Mouse (Mus musculus): ENCODE measurements at regions not wholly inside any gene's neighbourhood (a gene's known extent, or its start where the extent isn't known, plus 50 kb on each side); places are given as distances from the start of the nearest gene placed in this dataset.

DNA sequence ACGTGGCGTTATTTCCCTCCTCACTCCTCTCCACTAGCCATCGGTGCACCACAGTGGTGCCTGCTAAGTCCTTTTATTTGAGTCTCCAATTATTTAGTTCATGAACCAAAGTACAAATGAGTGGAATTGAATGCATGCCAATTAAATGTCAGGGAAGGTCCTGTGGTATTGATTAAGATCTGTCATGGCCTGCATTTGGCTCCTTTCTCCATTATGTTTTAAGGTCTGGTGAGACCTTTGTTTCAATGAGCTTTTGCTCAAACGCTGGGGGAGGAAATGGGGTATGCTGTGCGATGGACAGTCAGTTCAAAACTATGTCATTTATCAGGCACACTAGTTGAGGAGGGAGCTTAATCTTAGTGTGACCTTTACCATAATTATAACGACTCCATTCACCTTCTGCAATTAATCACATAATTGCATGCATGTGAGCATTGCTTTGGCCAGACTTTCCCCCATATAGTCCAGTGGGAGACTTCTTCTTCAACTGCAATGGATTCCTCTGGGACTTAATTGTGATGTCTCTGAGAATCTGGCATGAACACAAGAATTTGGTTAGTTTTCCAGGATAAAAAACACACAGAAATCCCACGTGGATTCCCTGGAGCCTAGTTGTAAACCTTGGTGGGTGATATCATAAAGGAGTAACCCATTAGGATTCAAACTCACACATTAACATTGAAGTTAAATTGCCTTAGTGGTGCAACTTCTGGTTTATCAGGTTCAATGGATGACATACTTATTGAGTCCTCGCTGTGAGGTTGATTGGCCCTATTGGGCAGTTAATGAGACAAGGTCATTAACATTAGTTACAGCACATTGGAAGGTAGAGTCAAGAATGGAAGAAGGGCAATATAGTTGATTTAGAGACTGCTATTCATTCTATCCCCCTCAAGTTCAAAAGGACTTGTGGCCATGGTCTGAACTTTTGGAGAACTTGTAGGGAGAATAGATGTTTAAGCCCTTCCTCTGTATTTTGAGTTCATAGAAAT, 130.7 kb upstream of the Tars start:
- H3K27ac ChIP-seq (ENCODE audit: low read depth, low read length), result no peak overlapping the region
- no peak for ATAC-seq
- 26% methylated on average over 8 of the region's 8 CpGs for WGBS
- H3K27me3 ChIP-seq (replicated peaks; ENCODE audit: control insufficient read depth, insufficient read depth, low read length), result no peaks in the 10 kb centered on the region
- H3K36me3 ChIP-seq (ENCODE audit: control insufficient read depth, insufficient read depth, low read length), result no peaks in the 10 kb centered on the region
- no peaks in the 10 kb centered on the region for H3K4me1 ChIP-seq (ENCODE audit: control insufficient read depth, insufficient read depth, low read depth, low read length)
- no peaks in the 10 kb centered on the region for H3K9me3 ChIP-seq (ENCODE audit: control insufficient read depth, low read length)
- H3K9ac ChIP-seq (ENCODE audit: low read depth, low read length), result no peak overlapping the region
- H3K4me3 ChIP-seq (ENCODE audit: low read length), result no peak overlapping the region
- no peak overlapping the region for H3K4me2 ChIP-seq (ENCODE audit: low read length)

DNA sequence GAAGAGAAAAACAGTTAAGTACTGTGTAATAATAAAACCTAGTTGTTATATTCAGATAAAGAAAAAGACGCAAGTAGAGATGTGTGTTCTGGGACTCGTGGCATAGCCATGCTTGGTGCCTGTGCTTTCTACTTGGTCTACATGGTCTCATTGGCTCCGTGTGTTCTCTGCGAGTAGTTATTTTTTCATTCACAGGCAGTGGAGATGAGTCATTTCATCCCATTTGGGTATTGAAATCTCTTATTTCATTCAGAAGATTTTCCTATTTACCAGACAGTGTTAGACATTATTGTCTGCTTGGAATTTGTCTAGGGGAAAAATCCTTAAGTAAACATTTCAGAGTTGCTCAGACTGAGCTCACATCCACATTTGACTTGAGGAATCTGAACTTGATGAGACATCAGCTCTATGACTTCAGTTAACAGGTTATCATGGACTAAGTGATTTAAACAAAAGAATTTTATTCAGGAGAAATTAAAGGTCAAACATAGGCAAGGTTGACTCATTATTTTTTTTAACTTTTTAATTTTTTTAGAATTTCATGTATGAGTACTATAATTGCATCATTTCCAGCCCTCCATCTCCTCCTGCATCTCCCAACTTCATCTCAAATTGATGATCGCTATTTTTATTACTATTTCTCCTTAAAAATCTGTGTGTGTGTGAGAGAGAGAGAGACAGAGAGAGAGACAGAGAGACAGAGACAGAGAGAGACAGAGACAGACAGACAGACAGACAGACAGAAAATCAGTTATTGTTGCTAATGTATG, 125.1 kb upstream of the Tars start:
- 85% methylated on average over 5 of the region's 5 CpGs for WGBS
- ATAC-seq, result no peak
- H3K27ac ChIP-seq (ENCODE audit: low read depth, low read length), result no peak overlapping the region
- H3K9ac ChIP-seq (ENCODE audit: low read depth, low read length), result no peak overlapping the region
- no peaks in the 10 kb centered on the region for H3K4me1 ChIP-seq (ENCODE audit: control insufficient read depth, insufficient read depth, low read depth, low read length)
- H3K4me3 ChIP-seq (ENCODE audit: low read length), result no peak overlapping the region
- H3K27me3 ChIP-seq (replicated peaks; ENCODE audit: control insufficient read depth, insufficient read depth, low read length), result no peaks in the 10 kb centered on the region
- H3K4me2 ChIP-seq (ENCODE audit: low read length), result no peak overlapping the region
- H3K36me3 ChIP-seq (ENCODE audit: control insufficient read depth, insufficient read depth, low read length), result no peaks in the 10 kb centered on the region
- H3K9me3 ChIP-seq (ENCODE audit: control insufficient read depth, low read length), result no peaks in the 10 kb centered on the region

DNA sequence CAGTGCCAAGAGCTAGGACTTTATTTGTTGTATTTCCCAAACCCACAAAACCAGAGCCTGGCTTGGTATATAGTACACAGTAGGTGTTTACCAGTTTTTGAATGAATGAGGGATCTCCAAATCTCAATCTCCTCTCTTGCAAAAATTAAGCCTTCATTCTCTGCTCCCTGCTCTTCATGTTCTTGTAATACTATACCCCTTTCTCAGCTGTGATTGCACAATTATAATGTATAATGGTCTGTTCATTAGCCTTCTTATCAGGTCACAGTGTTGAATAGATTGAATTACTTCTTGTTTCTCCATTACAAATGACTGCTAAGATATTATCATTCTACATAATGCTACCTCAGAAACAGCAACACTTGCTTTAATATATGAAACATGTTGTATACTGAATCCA, 119.1 kb upstream of the Tars start:
- Histone ChIP-seq H3K4me3 (ENCODE audit: low read length) (no peak overlapping the region), H3K9me3 (ENCODE audit: control insufficient read depth, low read length) (no peaks in the 10 kb centered on the region), H3K27ac (ENCODE audit: low read depth, low read length) (no peak overlapping the region), H3K4me1 (ENCODE audit: control insufficient read depth, insufficient read depth, low read depth, low read length) (no peaks in the 10 kb centered on the region), H3K27me3 (replicated peaks; ENCODE audit: control insufficient read depth, insufficient read depth, low read length) (no peaks in the 10 kb centered on the region), H3K9ac (ENCODE audit: low read depth, low read length) (no peak overlapping the region), H3K4me2 (ENCODE audit: low read length) (no peak overlapping the region), H3K36me3 (ENCODE audit: control insufficient read depth, insufficient read depth, low read length) (no peaks in the 10 kb centered on the region)
- no peak for ATAC-seq

DNA sequence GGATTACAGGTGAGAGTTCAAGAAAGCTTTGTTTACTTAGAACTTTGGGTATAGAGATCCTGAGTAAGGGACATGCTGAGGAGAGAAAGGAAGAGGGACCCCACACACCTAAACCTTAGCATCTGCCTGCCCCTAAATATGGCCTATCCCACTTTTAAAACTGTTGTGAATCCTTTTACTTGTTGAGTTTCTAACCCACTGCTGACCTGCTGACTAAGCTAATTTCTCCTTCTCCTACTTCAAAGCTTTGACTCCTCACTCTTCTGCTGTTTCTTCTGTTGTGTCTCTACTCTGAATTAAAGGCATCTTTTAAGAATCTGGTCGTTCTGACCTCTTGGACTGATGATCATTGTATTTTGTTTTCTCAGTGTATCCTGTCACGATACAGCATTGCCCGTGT, 118.4 kb upstream of the Tars start:
- ATAC-seq, result no peak
- Histone ChIP-seq H3K9ac (ENCODE audit: low read depth, low read length) (no peak overlapping the region), H3K4me1 (ENCODE audit: control insufficient read depth, insufficient read depth, low read depth, low read length) (no peaks in the 10 kb centered on the region), H3K27me3 (replicated peaks; ENCODE audit: control insufficient read depth, insufficient read depth, low read length) (no peaks in the 10 kb centered on the region), H3K36me3 (ENCODE audit: control insufficient read depth, insufficient read depth, low read length) (no peaks in the 10 kb centered on the region), H3K9me3 (ENCODE audit: control insufficient read depth, low read length) (no peaks in the 10 kb centered on the region), H3K4me2 (ENCODE audit: low read length) (no peak overlapping the region), H3K4me3 (ENCODE audit: low read length) (no peak overlapping the region), H3K27ac (ENCODE audit: low read depth, low read length) (no peak overlapping the region)
- 75% methylated on average over 3 of the region's 3 CpGs for WGBS

DNA sequence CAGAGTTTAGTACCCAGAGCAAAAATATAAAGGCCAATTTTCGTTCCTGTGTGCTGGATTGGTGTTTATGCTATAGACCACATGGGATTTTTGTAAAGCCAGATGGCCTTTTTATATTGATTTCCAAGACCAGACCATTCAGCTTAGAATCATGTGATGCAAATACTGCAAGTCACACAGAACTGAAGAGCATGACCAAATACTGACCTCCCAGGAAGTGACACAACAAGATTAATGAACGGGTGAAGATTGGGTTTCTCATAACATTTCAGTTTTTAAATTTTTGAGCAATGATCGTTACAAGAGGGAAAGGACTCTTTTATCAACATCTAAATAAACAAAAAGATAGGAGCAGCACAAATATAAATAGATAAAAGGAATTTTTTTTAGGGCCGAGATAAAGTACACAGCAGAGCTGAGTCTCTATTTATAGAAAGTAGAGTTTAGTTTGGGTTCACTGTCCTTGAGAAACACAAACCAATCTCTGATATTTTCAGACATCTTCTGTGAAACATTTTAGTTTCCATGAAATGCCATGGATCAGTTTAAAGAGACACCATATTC, 105.7 kb upstream of the Tars start:
- Histone ChIP-seq H3K27me3 (replicated peaks; ENCODE audit: control insufficient read depth, insufficient read depth, low read length) (no peaks in the 10 kb centered on the region), H3K4me3 (ENCODE audit: low read length) (no peak overlapping the region), H3K4me2 (ENCODE audit: low read length) (no peak overlapping the region), H3K4me1 (ENCODE audit: control insufficient read depth, insufficient read depth, low read depth, low read length) (no peaks in the 10 kb centered on the region), H3K9me3 (ENCODE audit: control insufficient read depth, low read length) (no peaks in the 10 kb centered on the region), H3K27ac (ENCODE audit: low read depth, low read length) (no peak overlapping the region), H3K9ac (ENCODE audit: low read depth, low read length) (no peak overlapping the region), H3K36me3 (ENCODE audit: control insufficient read depth, insufficient read depth, low read length) (no peaks in the 10 kb centered on the region)
- no peak for ATAC-seq
- WGBS, result 83% methylated on average over 4 of the region's 4 CpGs

DNA sequence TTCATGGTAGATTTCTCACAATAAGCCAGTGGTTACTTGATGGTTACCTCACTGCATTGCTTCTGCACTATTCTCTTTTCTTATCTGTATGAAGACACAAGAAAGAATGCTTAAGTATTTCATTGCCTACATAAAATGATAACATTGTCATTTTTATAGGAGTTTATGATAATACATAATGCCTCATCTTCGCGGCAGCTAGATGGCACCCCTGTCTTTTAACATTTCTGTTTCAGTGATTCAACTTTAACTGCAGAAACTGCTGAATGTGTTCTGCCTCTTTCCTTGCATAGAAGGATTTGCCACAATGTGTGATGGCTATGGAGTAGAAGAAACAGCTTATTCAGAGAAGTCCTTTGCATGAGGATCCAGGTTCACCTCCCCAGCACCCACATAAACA, 97.0 kb upstream of the Tars start:
- H3K9me3 ChIP-seq (ENCODE audit: control insufficient read depth, low read length), result no peaks in the 10 kb centered on the region
- H3K27ac ChIP-seq (ENCODE audit: low read depth, low read length), result no peak overlapping the region
- no peaks in the 10 kb centered on the region for H3K27me3 ChIP-seq (replicated peaks; ENCODE audit: control insufficient read depth, insufficient read depth, low read length)
- no peak overlapping the region for H3K4me2 ChIP-seq (ENCODE audit: low read length)
- H3K4me3 ChIP-seq (ENCODE audit: low read length), result no peak overlapping the region
- no peak for ATAC-seq
- no peaks in the 10 kb centered on the region for H3K4me1 ChIP-seq (ENCODE audit: control insufficient read depth, insufficient read depth, low read depth, low read length)
- WGBS, result 95% methylated on average over 2 of the region's 2 CpGs
- H3K36me3 ChIP-seq (ENCODE audit: control insufficient read depth, insufficient read depth, low read length), result no peaks in the 10 kb centered on the region
- H3K9ac ChIP-seq (ENCODE audit: low read depth, low read length), result no peak overlapping the region

DNA sequence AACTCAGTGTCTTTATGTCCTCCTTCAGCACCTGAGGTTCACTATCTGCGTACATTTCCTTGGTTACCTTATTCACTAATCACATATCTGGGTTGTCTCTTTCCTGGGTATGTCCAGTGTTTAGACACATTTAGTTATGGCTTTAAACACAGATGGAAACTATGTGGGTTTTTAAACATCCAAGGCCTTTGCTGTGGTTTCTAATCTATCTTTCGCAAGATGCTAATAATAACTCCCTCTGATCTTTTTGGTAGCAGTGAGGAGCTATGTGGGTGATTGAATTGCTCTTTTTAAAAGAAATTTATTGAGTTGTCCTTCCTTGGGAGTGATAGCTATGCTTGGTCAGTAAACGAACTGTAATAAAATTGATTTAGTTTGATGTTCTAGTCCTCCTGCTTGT, 89.7 kb upstream of the Tars start:
- Histone ChIP-seq H3K4me2 (ENCODE audit: low read length) (no peak overlapping the region), H3K4me3 (ENCODE audit: low read length) (no peak overlapping the region), H3K9ac (ENCODE audit: low read depth, low read length) (no peak overlapping the region), H3K9me3 (ENCODE audit: control insufficient read depth, low read length) (no peaks in the 10 kb centered on the region), H3K4me1 (ENCODE audit: control insufficient read depth, insufficient read depth, low read depth, low read length) (no peaks in the 10 kb centered on the region), H3K27me3 (replicated peaks; ENCODE audit: control insufficient read depth, insufficient read depth, low read length) (no peaks in the 10 kb centered on the region), H3K36me3 (ENCODE audit: control insufficient read depth, insufficient read depth, low read length) (no peaks in the 10 kb centered on the region), H3K27ac (ENCODE audit: low read depth, low read length) (no peak overlapping the region)
- 91% methylated on average over 3 of the region's 3 CpGs for WGBS
- ATAC-seq, result no peak

DNA sequence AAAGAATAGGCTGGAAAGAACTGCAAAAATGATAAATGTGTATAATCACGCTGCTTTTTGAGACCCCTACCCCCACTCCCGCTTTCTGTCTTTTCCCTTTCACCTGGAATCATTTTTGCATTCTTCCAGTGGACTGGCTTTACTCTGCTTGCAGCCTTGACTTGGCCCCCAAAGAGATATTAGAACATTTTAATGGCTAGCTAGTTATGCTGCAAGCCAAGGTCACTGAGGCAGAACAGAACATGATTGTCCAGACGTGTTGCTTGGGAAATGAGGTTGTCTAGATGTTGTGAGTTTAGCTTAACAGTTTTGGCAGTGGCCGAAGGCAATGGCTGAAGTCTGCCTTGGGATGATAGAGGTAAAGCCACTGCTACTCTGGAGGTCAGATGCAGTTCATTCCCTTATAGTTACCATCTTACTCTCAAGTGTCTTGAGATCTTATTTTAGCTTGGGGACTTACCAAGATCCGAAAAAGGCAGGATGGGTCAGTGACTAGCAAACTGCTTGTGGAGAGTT, 87.9 kb upstream of the Tars start:
- WGBS, result 80% methylated on average over 5 of the region's 5 CpGs
- ATAC-seq, result no peak

DNA sequence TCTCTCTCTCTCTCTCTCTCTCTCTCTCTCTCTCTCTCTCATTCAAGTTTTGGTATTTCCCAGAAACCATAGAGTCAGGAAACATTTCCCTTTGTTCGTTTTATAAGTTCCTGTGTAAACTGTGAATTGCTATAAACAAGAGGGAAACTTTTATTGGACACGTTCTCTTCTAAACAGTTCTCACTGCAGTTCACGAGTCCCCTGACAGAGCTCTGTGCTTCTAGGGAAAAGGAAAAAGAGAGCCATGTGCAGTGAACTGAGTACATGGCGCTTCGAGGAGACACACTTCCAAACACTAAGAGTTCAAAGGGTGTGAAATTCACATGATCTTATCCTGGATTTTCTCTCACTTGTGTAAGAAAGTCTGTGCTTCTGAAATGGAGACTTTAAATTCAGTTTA, 84.5 kb upstream of the Tars start:
- H3K9ac ChIP-seq (ENCODE audit: low read depth, low read length), result no peak overlapping the region
- no peaks in the 10 kb centered on the region for H3K36me3 ChIP-seq (ENCODE audit: control insufficient read depth, insufficient read depth, low read length)
- H3K27ac ChIP-seq (ENCODE audit: low read depth, low read length), result no peak overlapping the region
- no peaks in the 10 kb centered on the region for H3K9me3 ChIP-seq (ENCODE audit: control insufficient read depth, low read length)
- no peak overlapping the region for H3K4me2 ChIP-seq (ENCODE audit: low read length)
- ATAC-seq, result no peak
- 80% methylated on average over 5 of the region's 5 CpGs for WGBS
- H3K27me3 ChIP-seq (replicated peaks; ENCODE audit: control insufficient read depth, insufficient read depth, low read length), result no peaks in the 10 kb centered on the region
- no peaks in the 10 kb centered on the region for H3K4me1 ChIP-seq (ENCODE audit: control insufficient read depth, insufficient read depth, low read depth, low read length)
- no peak overlapping the region for H3K4me3 ChIP-seq (ENCODE audit: low read length)

More for the DNA sequence above, 87.9 kb upstream of the Tars start:
- Histone ChIP-seq H3K27ac (ENCODE audit: low read depth, low read length) (no peak overlapping the region), H3K9ac (ENCODE audit: low read depth, low read length) (no peak overlapping the region), H3K4me2 (ENCODE audit: low read length) (no peak overlapping the region), H3K36me3 (ENCODE audit: control insufficient read depth, insufficient read depth, low read length) (no peaks in the 10 kb centered on the region), H3K9me3 (ENCODE audit: control insufficient read depth, low read length) (no peaks in the 10 kb centered on the region), H3K4me3 (ENCODE audit: low read length) (no peak overlapping the region), H3K4me1 (ENCODE audit: control insufficient read depth, insufficient read depth, low read depth, low read length) (no peaks in the 10 kb centered on the region), H3K27me3 (replicated peaks; ENCODE audit: control insufficient read depth, insufficient read depth, low read length) (no peaks in the 10 kb centered on the region)

Measured in hindbrain, embryonic 16.5 days (tissue).